Mouse (Mus musculus) activated CD4-positive, CD25-positive, alpha-beta regulatory T cell, adult 9 weeks (primary cell): Measurements from ENCODE around the gene Spg7. TPM values are rescaled to one million over a fixed set of nuclear protein-coding genes. Genes with fewer than 3 reads are reported as not detected.

Experiments
- polyA plus RNA-seq: library from polyadenylated mRNA; unstranded; fragments of 100-300 nt; shearing (Covaris generic); gene quantifications from one replicate; pipeline ENCODE4 v1.2.1, GENCODE M21; 2017

Spg7 gene
- 15.5 TPM for polyA plus RNA-seq

DNA sequence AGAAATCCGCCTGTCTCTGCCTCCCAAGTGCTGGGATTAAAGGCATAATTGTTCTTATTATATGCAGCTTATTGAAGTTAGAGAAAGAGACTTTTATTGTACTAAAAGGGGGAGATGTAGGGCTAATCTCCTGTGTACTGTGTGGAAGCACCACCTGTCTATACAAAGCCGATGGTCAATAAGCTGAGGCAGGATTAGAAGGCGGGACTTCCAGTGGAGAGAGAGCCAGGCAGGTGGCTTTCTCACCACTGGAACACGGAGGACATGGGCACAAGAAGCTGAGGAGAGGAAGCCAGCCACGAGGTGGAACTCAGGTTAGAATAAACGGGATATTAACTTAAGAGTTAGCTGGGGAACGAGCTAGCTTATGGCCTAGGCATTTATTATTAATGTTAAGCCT lies at the start of gene Spg7:
Spg7 (plus strand) TSS at position 222 of the 400 bp plus-strand sequence.

DNA sequence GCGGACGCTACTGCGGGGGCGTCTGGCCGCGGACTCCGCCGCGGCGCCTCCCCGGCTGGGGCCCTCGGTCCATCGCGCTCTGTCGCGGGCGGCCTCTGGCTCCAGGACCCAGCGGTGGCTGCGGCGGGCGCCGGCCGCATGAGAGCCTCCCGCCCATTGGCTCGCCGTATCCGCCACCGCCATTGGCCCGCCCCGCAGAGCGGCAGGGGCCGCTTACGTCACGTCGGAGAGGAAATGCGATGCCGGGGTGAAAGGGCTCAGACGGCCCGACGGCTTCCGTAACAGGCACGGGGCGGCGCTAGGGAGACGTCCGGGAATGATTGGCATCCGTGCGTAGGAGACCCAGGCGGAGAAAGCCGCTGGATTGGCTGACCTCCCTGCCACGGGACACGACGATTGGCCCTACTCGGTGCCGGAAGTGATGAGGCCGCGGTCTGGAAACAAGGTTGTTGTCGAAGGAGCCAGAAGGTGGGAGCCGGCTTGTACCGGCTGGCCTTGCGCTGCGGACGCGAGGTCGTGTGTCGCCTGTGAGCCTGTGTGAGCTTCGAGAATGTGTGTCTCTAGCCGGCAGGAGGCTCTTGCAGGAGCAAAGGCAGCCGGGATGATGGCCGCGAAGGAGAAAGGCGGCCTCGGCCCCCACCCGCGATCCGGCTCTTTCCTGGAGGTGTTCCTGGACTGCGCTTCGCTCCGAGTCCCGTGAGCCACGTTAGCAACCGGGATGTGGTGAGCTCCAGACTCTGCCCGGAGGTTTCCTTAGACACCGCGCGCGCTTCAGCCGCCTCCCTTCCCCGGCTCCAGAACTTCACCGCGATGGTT lies 20.4 kb upstream of the Spg7 start, which contains the start of gene Ankrd11:
Ankrd11 (minus strand) TSS at position 120 of the 816 bp plus-strand sequence.

DNA sequence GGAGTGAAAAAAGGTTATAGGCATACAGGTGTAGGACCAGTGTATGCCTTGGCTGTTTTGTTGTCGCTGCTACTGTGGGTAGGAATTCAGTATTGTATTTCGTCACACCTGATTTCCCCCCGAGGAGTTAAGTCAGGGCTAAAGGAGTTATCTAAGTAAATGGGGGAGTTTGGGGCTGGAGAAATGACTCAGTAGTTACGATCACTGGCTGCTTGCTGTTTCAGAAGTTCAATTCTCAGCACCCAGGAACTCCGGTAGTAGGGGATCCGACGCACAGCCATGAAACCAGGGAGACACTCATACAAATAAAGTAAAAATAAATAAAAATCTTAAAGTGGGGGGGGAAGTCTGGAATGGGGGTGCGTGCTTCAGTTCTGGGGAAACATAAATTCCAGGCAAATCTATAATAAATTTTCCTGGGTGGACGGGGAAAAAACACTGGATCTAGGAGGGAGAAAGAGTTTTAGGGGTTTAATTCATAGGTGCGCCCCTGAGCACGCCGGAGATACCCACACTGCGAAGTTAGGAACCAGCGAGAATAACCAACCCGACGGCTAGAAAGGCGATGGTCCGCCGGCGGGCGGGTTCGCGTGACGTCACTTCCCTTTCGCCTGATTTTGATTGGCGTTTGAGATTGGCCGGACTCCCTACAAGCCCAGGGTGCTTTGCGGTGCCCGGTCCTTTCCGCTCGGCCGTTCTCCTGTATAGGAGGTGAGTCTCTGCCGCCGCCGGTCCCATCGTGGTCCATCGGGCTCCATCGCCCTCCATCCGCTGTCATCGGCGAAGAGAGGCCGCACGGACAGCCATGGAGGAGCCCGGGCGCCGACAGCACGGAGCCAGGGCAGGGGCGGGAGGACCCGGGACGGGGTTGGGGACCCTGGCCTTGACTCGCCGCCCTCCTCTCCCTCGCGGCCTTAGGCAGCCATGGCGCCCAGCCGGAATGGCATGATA lies 39.3 kb downstream of the Spg7 start, which contains the start of gene Rpl13:
Rpl13 (plus strand) TSS at position 616 of the 951 bp plus-strand sequence.

DNA sequence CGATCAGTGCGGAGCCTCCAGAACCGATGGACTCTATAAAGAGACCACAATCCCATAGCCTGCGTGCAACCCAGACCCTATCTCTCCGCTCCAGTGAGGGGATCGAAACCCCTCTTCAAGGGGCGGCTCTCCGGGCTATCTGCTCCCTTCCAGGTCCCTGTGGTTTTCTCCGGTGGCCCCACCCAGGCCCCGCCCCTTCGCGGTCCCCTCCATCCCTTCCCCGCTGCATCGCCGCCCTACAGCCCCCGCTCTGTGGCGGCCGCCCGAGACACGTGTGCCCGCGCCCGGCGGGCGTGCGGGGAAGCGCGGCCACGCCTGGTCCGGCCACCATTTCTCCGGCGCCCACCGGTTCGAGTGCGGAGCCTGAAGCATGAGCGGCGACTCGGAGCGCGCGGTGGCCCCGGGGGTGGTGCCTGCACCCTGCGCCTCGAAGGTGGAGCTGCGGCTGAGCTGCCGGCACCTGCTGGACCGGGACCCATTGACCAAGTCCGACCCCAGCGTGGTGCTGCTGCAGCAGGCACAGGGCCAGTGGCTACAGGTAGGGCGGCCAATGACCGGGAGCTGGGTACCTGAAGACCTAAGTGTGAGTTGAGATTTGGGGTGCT lies 54.5 kb downstream of the Spg7 start, which contains the start of gene Cpne7:
Cpne7 (plus strand) TSS at position 248 of the 605 bp plus-strand sequence.

Other genes starting within 250 kb of the Spg7 start
- not detected for gene Cdh15, start 215.0 kb upstream of the Spg7 start, polyA plus RNA-seq
- 51.6 TPM for gene Ankrd11, start 20.7 kb upstream of the Spg7 start, polyA plus RNA-seq
- 929 TPM for gene Rpl13, start 39.4 kb downstream of the Spg7 start, polyA plus RNA-seq
- gene Cpne7, start 54.4 kb downstream of the Spg7 start, polyA plus RNA-seq = 0.99 TPM
- not detected for gene Sult5a1, start 95.4 kb downstream of the Spg7 start, polyA plus RNA-seq
- gene Dpep1, start 123.3 kb downstream of the Spg7 start, polyA plus RNA-seq = not detected
- gene Chmp1a, start 149.8 kb downstream of the Spg7 start, polyA plus RNA-seq = 227 TPM
- gene Spata33, start 149.9 kb downstream of the Spg7 start, polyA plus RNA-seq = not detected
- gene Cdk10, start 161.9 kb downstream of the Spg7 start, polyA plus RNA-seq = 26.8 TPM
- gene Spata2l, start 173.3 kb downstream of the Spg7 start, polyA plus RNA-seq = 9.1 TPM
- 23.2 TPM for gene Zfp276, start 191.3 kb downstream of the Spg7 start, polyA plus RNA-seq
- gene Vps9d1, start 191.4 kb downstream of the Spg7 start, polyA plus RNA-seq = 19.5 TPM